Mouse (Mus musculus): Measurements from ENCODE around the gene Klhl25. TPM values are rescaled to one million over a fixed set of nuclear protein-coding genes. Genes with fewer than 3 reads are reported as not detected.
"Not testable (repeated sequence)": the region's sequence is repeated elsewhere in the genome, so short reads cannot be mapped to it uniquely, and the experiment has no call there.

Gene Klhl25
- total and polyA plus RNA-seq, 2 experiments from 2014 or later: 16.6 to 37.0 TPM

DNA sequence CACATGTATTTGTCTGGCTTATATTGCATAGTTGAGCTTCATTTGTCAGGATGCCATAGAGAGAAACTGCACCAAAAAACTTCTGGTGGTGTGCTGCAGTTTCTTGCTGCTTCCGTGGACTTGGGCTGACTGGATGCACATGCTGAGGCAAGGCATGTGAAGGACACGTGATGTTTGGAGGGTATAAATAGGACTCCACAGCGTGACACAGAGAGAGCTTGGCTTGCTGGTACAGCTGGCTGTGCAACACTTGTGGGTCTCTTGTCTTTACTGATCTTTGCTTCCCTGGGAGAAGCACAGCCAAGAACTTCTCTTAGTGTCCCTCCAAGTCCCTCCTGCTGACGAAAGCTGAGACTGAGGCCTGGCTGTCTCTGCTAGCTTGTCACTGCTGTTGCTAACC is 69.6 kb downstream of the Klhl25 start:
- no peak for ATAC-seq
- 78% methylated on average over 4 of the region's 4 CpGs for WGBS
- DNase-seq: no peak
- no peaks in the 10 kb centered on the region for H3K4me1 ChIP-seq (ENCODE audit: insufficient read depth)
- no peak overlapping the region for H3K4me3 ChIP-seq (ENCODE audit: low read depth, low read length)
- no peak overlapping the region for H3K27ac ChIP-seq (ENCODE audit: low read depth, low read length)
- H3K4me2 ChIP-seq (ENCODE audit: low read depth): no peak overlapping the region
- no peaks in the 10 kb centered on the region for H3K9me3 ChIP-seq (ENCODE audit: low read length)
- H3K36me3 ChIP-seq (ENCODE audit: insufficient read depth): no peaks in the 10 kb centered on the region
- H3K9ac ChIP-seq: no peak overlapping the region
- H3K27me3 ChIP-seq (ENCODE audit: insufficient read depth, low read length): no peaks in the 10 kb centered on the region
- TF ChIP-seq CTCF (IDR thresholded peaks at IDR 0.05; ENCODE audit: low read depth): no peak

DNA sequence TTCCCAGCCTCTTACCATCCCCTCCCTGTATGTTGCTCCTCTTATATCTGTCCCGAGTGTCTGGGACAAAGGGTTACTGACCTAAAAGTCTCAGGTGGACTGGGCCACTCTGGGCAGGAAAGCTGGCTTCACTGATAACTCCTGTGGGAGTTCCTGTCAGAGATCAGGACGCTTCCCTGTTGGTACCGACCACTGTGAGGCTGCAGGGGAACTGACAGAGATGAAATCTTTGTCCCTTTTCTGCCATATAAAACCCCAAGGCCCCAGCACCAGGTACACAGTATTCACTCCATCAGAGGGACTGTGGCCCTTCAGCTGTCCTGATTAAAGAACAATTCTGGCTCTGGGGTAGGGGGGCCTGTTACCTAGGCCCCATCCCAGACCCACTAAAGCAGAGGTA is 71.6 kb downstream of the Klhl25 start:
- DNase-seq; ATAC-seq; H3K27me3 ChIP-seq (ENCODE audit: insufficient read depth, low read length); H3K4me2 ChIP-seq (ENCODE audit: low read depth); H3K27ac ChIP-seq (ENCODE audit: low read depth, low read length); H3K4me1 ChIP-seq (ENCODE audit: insufficient read depth); H3K9me3 ChIP-seq (ENCODE audit: low read length); H3K4me3 ChIP-seq (ENCODE audit: low read depth, low read length); H3K9ac ChIP-seq; H3K36me3 ChIP-seq (ENCODE audit: insufficient read depth): not testable (repeated sequence)
- WGBS: 80% methylated on average over 3 of the region's 3 CpGs
